Mouse (Mus musculus) midbrain, embryonic 11.5 days (tissue): ENCODE results near the gene Ndufs8. TPM values are rescaled to one million over a fixed set of nuclear protein-coding genes. Genes with fewer than 3 reads are reported as not detected.

Experiments used
- ATAC-seq: fragments of 200-750 bp; cut with Nextera tagmentation; 2 replicates; pipeline ENCODE4 v1.8.0; 2017; ENCODE audit warnings: moderate TSS enrichment, moderate library complexity; ENCODE audit not compliant: low FRiP score
- DNase-seq: peaks from one replicate; pipeline ENCODE4 v3.0.0; 2015; ENCODE audit warnings: low spot score; ENCODE audit errors: missing footprints
- H3K27ac ChIP-seq: fragments of 300-500 bp; sonication (generic); 2 replicates; pipeline ENCODE4 v1.5.1; 2014; ENCODE audit warnings: low read depth, low read length
- H3K27me3 ChIP-seq: fragments of 300-500 bp; sonication (generic); 2 replicates; pipeline ENCODE4 v1.6.1; 2014; ENCODE audit warnings: mild to moderate bottlenecking, low read length, moderate library complexity, mixed read lengths; ENCODE audit not compliant: control insufficient read depth, insufficient read depth
- H3K36me3 ChIP-seq: fragments of 300-500 bp; sonication (generic); 2 replicates; pipeline ENCODE4 v1.6.1; 2014; ENCODE audit warnings: mild to moderate bottlenecking, low read length, moderate library complexity, mixed read lengths; ENCODE audit not compliant: control insufficient read depth, insufficient read depth
- H3K4me1 ChIP-seq: fragments of 300-500 bp; sonication (generic); 2 replicates; pipeline ENCODE4 v1.6.1; 2014; ENCODE audit warnings: low read length; ENCODE audit not compliant: control insufficient read depth, insufficient read depth
- H3K4me2 ChIP-seq: fragments of 300-500 bp; sonication (generic); 2 replicates; pipeline ENCODE4 v1.6.1; 2014; ENCODE audit warnings: mild to moderate bottlenecking, moderate library complexity
- H3K4me3 ChIP-seq: fragments of 300-500 bp; sonication (generic); 2 replicates; pipeline ENCODE4 v1.5.1; 2014; ENCODE audit warnings: low read depth, low read length
- H3K9ac ChIP-seq: fragments of 300-500 bp; sonication (generic); 2 replicates; pipeline ENCODE4 v1.6.1; 2014; ENCODE audit warnings: low read length
- H3K9me3 ChIP-seq: fragments of 300-500 bp; sonication (generic); 2 replicates; pipeline ENCODE4 v1.6.1; 2016; ENCODE audit warnings: low read length; ENCODE audit not compliant: control insufficient read depth
- WGBS: fragments of 180-500 bp; shearing (Covaris S2); extraction: QIAGEN DNeasy Blood & Tissue Kit; methylation state at CpG from one replicate; pipeline ENCODE4 v1.1.7; 2014; 5-methylcytosine and 5-hydroxymethylcytosine counted together
- polyA plus RNA-seq: library from polyadenylated mRNA; unstranded; fragments of >200 nt; fragmentation: Nextera tagmentation; extraction: Ambion mirVana; gene quantifications from 2 replicates; pipeline ENCODE4 v1.2.1, GENCODE M21; 2014

The Ndufs8 gene
- polyA plus RNA-seq, 1 experiment from 2014 or later, result 235 TPM

DNA sequence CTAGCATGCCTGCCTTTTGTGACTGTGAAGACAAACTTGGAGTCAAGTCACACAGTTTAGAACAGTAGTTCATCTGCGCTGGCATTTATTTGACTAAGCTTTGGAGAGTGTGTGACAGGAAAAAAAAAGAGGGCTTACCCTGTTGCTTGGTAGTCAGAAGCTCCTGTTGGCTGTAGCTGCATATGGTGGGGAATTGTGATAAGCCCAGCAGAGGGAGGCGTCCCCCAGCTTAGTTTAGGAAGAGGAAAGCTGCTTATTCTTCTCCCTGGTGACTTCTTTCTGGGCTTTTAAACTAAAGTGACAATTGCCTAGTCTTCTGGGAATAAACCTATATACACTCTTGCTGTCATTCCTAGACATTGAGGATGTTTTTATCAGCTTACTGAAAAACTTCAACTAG is 49.9 kb downstream of the Ndufs8 start:
- WGBS, result 86% methylated on average over 2 of the region's 2 CpGs
- H3K4me1 ChIP-seq, result no peaks in the 10 kb centered on the region
- no peak overlapping the region for H3K4me2 ChIP-seq
- H3K9ac ChIP-seq, result no peak overlapping the region
- no peak for DNase-seq
- H3K36me3 ChIP-seq, result peaks cover 2% of the 10 kb centered on the region; the same call in 1 of the 2 replicates
- H3K27me3 ChIP-seq, result no peaks in the 10 kb centered on the region
- H3K4me3 ChIP-seq, result no peak overlapping the region
- H3K9me3 ChIP-seq, result no peaks in the 10 kb centered on the region; the same call in 1 of the 2 replicates
- H3K27ac ChIP-seq, result no peak overlapping the region
- ATAC-seq, result no peak

Other genes starting within 250 kb of the Ndufs8 start
- 2.6 and 2.8 TPM in 2 replicates for gene Lrp5, start 226.2 kb downstream of the Ndufs8 start, polyA plus RNA-seq
- gene 1810055G02Rik, start 204.5 kb downstream of the Ndufs8 start, polyA plus RNA-seq, result 34.6 and 38.9 TPM in 2 replicates
- gene Kmt5b, start 145.4 kb downstream of the Ndufs8 start, polyA plus RNA-seq, result 40.3 and 45.1 TPM in 2 replicates
- 50.5 and 53.0 TPM in 2 replicates for gene Chka, start 61.0 kb downstream of the Ndufs8 start, polyA plus RNA-seq
- 7.7 and 8.9 TPM in 2 replicates for gene Tcirg1, start 5.6 kb downstream of the Ndufs8 start, polyA plus RNA-seq
- gene Aldh3b1, start 17.0 kb upstream of the Ndufs8 start, polyA plus RNA-seq, result 0.67 and 0.99 TPM in 2 replicates
- 5.9 and 7.1 TPM in 2 replicates for gene Unc93b1, start 22.4 kb upstream of the Ndufs8 start, polyA plus RNA-seq
- gene Aldh3b3, start 45.9 kb upstream of the Ndufs8 start, polyA plus RNA-seq, result not detected in 2 replicates
- 0.44 and 0.50 TPM in 2 replicates for gene Aldh3b2, start 59.6 kb upstream of the Ndufs8 start, polyA plus RNA-seq
- gene Acy3, start 73.8 kb upstream of the Ndufs8 start, polyA plus RNA-seq, result 1.0 and 1.6 TPM in 2 replicates
- not detected in 2 replicates for gene Tbx10, start 80.0 kb upstream of the Ndufs8 start, polyA plus RNA-seq
- 14.0 and 15.1 TPM in 2 replicates for gene Nudt8, start 87.8 kb upstream of the Ndufs8 start, polyA plus RNA-seq
- gene Gm49405, start 87.9 kb upstream of the Ndufs8 start, polyA plus RNA-seq, result 0.87 and 1.5 TPM in 2 replicates
- gene Doc2g, start 90.5 kb upstream of the Ndufs8 start, polyA plus RNA-seq, result 1.5 TPM in 2 replicates
- gene Ndufv1, start 100.0 kb upstream of the Ndufs8 start, polyA plus RNA-seq, result 180 TPM in 2 replicates
- 337 and 342 TPM in 2 replicates for gene Gstp1, start 125.2 kb upstream of the Ndufs8 start, polyA plus RNA-seq
- gene Gstp2, start 133.2 kb upstream of the Ndufs8 start, polyA plus RNA-seq, result 1.1 and 3.8 TPM in 2 replicates
- not detected in 2 replicates for gene Gstp3, start 146.8 kb upstream of the Ndufs8 start, polyA plus RNA-seq
- not detected in 2 replicates for gene Cabp2, start 168.8 kb upstream of the Ndufs8 start, polyA plus RNA-seq
- gene Cdk2ap2, start 184.4 kb upstream of the Ndufs8 start, polyA plus RNA-seq, result 60.8 and 73.5 TPM in 2 replicates
- 11.2 and 11.3 TPM in 2 replicates for gene Pitpnm1, start 187.2 kb upstream of the Ndufs8 start, polyA plus RNA-seq
- 54.9 and 58.9 TPM in 2 replicates for gene Aip, start 213.1 kb upstream of the Ndufs8 start, polyA plus RNA-seq
- gene Gpr152, start 227.0 kb upstream of the Ndufs8 start, polyA plus RNA-seq, result not detected in 2 replicates
- gene Cabp4, start 231.3 kb upstream of the Ndufs8 start, polyA plus RNA-seq, result 0.11 TPM in 1 of 2 replicates, not detected in the other
- gene Coro1b, start 235.8 kb upstream of the Ndufs8 start, polyA plus RNA-seq, result 105 and 127 TPM in 2 replicates
- gene Ptprcap, start 240.8 kb upstream of the Ndufs8 start, polyA plus RNA-seq, result 0.75 and 1.7 TPM in 2 replicates